Comparison of ENCODE assay signal across 7 mouse cellular contexts in genomic region chrX:170017333-170018245, GRCm38 (mm10). TPM values are rescaled to one million over a fixed set of nuclear protein-coding genes. Genes with fewer than 3 reads are reported as not detected.
DNase-seq lines count a peak whose midpoint lies in the region; ATAC-seq and TF ChIP-seq lines count a peak whose summit lies in the region.
"Not testable (repeated sequence)": the region's sequence is repeated elsewhere in the genome, so short reads cannot be mapped to it uniquely, and the experiment has no call there.

No protein-coding gene starts in this region.

- not testable (repeated sequence) for H3K4me3 ChIP-seq in limb, embryonic 11.5 days (ENCODE audit: low read depth, low read length); midbrain, embryonic 12.5 days; spleen, adult 2 months (ENCODE audit: extremely low read depth, insufficient read depth, insufficient read length)

- intact Hi-C loops in gastrocnemius, postnatal 14 days (cut with DNase I; ENCODE audit: low total_unique reads), result not testable (repeated sequence)

- not testable (repeated sequence) for H3K27me3 ChIP-seq in limb, embryonic 11.5 days (ENCODE audit: control insufficient read depth, insufficient read depth, low read length); midbrain, embryonic 12.5 days; spleen, adult 2 months (ENCODE audit: control insufficient read depth, insufficient read depth, low read length)

- not testable (repeated sequence) for H3K4me1 ChIP-seq in limb, embryonic 11.5 days (ENCODE audit: control insufficient read depth, insufficient read depth, low read length); midbrain, embryonic 12.5 days; spleen, adult 2 months (ENCODE audit: control insufficient read depth, insufficient read depth, insufficient read length)

- 56% methylated on average over 27 of the region's 27 CpGs for WGBS in limb, embryonic 11.5 days
- WGBS in midbrain, embryonic 12.5 days, result 52% methylated on average over 27 of the region's 27 CpGs
- WGBS in spleen, adult 2 months, result 70% methylated on average over 27 of the region's 27 CpGs

- H3K4me2 ChIP-seq in limb, embryonic 11.5 days (ENCODE audit: low read depth, severe bottlenecking); midbrain, embryonic 12.5 days (replicated peaks): not testable (repeated sequence)

- H3K36me3 ChIP-seq in limb, embryonic 11.5 days (ENCODE audit: control insufficient read depth, insufficient read depth, low read length), result peaks cover 23% of the 10 kb centered on the region
- peaks cover 34% of the 10 kb centered on the region for H3K36me3 ChIP-seq in midbrain, embryonic 12.5 days
- H3K36me3 ChIP-seq in spleen, adult 2 months (ENCODE audit: control insufficient read depth, insufficient read depth, low read length), result peaks cover 21% of the 10 kb centered on the region

- ATAC-seq in limb, embryonic 11.5 days (ENCODE audit: insufficient number of reproducible peaks, low FRiP score, low TSS enrichment, low read depth), result peak; percentile 87
- peak; percentile 90 for ATAC-seq in midbrain, embryonic 12.5 days (ENCODE audit: low FRiP score, low read depth)

- not testable (repeated sequence) for H3K9ac ChIP-seq in limb, embryonic 11.5 days (ENCODE audit: low read length); midbrain, embryonic 12.5 days (replicated peaks)

- peak; percentile 86; the same call in 1 of the 2 replicates for TF ChIP-seq CTCF in spleen, adult 2 months (IDR thresholded peaks at IDR 0.05; ENCODE audit: extremely low read depth, insufficient read depth, insufficient read length, insufficient replicate concordance)

- DNase-seq in WW6 (ENCODE audit: low read depth, low spot score), result peak; percentile 99
- DNase-seq in embryo, embryonic 10 days (ENCODE audit: low spot score), result peak; percentile 82
- DNase-seq in gastrocnemius, postnatal 14 days, result peak; percentile 62
- peak; percentile 95 for DNase-seq in induced T-regulatory cell, adult 2 months (ENCODE audit: low read depth)
- peak; percentile 92 for DNase-seq in limb, embryonic 11.5 days (ENCODE audit: low spot score)
- peak; percentile 79 to 88 for DNase-seq in spleen, adult 2 months (ENCODE audit: low read depth in 1 of 2, low spot score in 2 of 2)

- H3K9me3 ChIP-seq in limb, embryonic 11.5 days (ENCODE audit: control insufficient read depth, low read length), result peaks cover 21% of the 10 kb centered on the region
- peaks cover 32% of the 10 kb centered on the region for H3K9me3 ChIP-seq in midbrain, embryonic 12.5 days

- not testable (repeated sequence) for H3K27ac ChIP-seq in limb, embryonic 11.5 days (replicated peaks; ENCODE audit: low read depth, low read length); spleen, adult 2 months (ENCODE audit: insufficient read depth, low read length)
- H3K27ac ChIP-seq in midbrain, embryonic 12.5 days (replicated peaks), result peak overlapping the region; percentile 0; the same call in 1 of the 2 replicates

- not testable (repeated sequence) for TF ChIP-seq POLR2A in spleen, adult 2 months (IDR thresholded peaks at IDR 0.05; ENCODE audit: low read depth, low read length)

RNA-seq across cellular contexts. Expression of gene Gm21887, which starts 8.1 kb away (rescaled TPM):
- 10 to 100 TPM; 32.5 to 36.1 TPM for total RNA-seq in gastrocnemius, postnatal 14 days (2021)
- polyA plus RNA-seq in limb, embryonic 11.5 days (2014; fragmentation: Nextera tagmentation; extraction: Ambion mirVana), result 244 and 297 TPM in 2 replicates
- polyA plus RNA-seq in midbrain, embryonic 12.5 days (2016; fragmentation: Nextera tagmentation; extraction: Ambion mirVana), result 187 and 270 TPM in 2 replicates
- 605 and 1,690 TPM in 2 replicates for polyA plus RNA-seq in spleen, adult 2 months (2012; rRNA removed)
